Mouse (Mus musculus) left cerebral cortex, adult 11 months (tissue): ENCODE measurements around the gene Lsm14a.
"Not testable (repeated sequence)": the region's sequence is repeated elsewhere in the genome, so short reads cannot be mapped to it uniquely, and the experiment has no call there.

Experiments
- DNase-seq: peaks from one replicate; pipeline ENCODE4 v3.0.0; 2022; ENCODE audit warnings: low spot score

Gene Lsm14a

DNA sequence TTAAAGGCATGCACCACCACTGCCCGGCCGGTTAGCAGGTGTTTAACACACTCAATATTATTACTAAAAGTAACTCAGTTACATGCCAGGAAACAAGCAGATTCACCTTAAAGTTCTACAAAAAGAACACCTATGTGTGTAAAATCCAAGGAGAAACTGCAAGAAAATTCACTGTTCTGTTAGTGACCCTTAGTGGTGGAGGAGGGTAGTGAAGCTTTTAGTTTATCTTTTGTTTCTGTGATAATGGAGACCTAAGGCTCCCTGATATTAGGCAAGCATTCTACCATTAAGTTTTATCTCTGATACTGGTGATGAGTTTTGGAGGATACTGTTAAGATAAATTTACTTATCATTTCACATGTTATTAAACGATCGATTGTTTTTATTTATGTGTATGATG, 37.5 kb downstream of the Lsm14a start:
- no peak for DNase-seq

GRCm38 (mm10) chr7:34351997-34352396, 41.1 kb downstream of the Lsm14a start:
- DNase-seq, result no peak

DNA sequence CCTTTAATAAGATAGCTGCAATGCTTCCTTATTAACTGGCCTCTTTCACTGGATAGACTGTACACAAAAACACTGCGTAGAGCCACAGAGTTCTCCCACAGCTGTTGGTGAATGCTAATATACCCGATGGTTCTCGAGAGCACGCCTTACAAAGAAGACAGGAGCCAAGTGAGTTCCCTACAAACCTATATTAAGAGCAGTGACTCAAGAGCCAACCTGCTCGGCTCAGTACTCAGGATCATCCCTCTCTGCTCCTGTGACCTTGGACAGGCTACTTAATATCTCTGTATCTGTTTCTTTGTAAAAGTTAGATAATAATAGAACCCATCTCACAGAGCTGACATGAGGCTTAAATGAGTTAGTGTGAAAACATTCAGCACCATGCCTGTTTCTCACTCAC, 42.9 kb downstream of the Lsm14a start:
- no peak for DNase-seq

GRCm38 (mm10) chr7:34348011-34348410, 45.1 kb downstream of the Lsm14a start:
- no peak for DNase-seq

DNA sequence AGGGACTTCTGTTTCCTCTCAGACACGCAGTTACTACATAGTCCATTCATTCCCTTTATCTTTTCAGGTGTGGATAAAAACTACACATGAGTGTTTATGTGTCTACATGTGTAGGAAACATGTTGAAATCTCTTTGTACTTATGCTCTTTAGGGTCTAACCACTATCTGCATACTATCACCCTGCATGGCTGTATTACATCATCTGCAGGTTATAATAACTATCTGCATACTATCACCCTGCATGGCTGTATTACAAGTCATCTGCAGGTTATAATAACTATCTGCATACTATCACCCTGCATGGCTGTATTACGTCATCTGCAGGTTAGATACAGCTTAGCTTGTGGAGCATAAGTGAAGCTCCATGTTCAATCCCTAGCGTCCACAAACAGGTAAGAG, 46.1 kb downstream of the Lsm14a start:
- DNase-seq, result no peak

DNA sequence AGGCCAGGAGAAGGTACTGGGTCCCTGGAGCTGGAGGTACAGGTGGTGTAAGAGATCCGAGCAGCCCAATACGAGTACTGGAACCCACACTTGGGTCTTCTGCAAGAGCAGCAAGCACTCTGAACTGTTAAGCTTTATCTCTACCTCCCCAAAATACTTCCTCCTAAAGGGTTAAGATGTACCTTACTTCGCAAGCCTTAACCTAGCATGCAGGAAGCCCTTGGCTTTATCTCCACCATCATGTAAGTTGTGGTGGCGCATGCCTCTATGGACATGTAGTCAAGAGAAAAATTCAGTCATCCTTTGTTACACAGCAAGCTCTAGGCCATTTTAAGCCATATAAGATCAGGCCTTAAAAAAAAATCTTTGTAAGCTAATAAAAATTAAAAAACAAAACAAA, 46.6 kb downstream of the Lsm14a start:
- DNase-seq, result no peak

- no peak for DNase-seq
Measured at GRCm38 (mm10) chr7:34342040-34342793, 50.9 kb downstream of the Lsm14a start.

DNA sequence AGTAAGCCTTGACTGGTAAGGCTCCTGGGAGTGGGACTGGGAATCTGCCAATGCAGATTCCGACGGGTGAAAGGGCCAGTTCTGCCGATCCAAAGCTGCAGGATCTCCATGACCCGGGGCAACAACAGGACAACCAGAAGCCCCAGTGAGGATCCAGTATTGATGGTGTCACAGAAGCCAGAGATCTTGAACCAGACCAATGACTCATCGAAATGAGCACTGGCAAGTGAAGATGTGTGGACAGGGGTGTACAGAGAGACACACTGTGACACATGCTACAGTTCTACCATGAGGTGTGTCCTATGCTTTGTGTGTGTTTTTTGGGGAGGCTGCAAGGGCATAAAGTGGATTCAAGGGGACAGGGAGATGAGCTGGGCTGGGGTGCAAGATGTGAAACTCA, 52.3 kb downstream of the Lsm14a start:
- no peak for DNase-seq

DNA sequence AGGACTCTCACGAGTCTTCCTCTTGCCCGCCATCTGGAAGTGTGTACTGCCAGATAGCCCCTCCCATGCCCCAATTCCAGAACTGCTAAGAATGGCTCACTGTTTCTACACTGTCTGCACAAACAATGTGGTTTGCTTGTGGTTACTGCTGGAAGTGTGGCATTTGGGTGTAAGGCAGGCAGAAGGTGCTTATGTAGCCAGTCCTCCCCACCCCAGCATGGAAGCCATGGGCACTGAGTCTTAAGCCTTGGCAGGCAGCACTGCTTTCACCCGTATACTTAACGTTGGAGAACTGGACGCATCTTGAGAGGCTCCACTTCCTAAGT, 54.0 kb downstream of the Lsm14a start:
- no peak for DNase-seq

DNA sequence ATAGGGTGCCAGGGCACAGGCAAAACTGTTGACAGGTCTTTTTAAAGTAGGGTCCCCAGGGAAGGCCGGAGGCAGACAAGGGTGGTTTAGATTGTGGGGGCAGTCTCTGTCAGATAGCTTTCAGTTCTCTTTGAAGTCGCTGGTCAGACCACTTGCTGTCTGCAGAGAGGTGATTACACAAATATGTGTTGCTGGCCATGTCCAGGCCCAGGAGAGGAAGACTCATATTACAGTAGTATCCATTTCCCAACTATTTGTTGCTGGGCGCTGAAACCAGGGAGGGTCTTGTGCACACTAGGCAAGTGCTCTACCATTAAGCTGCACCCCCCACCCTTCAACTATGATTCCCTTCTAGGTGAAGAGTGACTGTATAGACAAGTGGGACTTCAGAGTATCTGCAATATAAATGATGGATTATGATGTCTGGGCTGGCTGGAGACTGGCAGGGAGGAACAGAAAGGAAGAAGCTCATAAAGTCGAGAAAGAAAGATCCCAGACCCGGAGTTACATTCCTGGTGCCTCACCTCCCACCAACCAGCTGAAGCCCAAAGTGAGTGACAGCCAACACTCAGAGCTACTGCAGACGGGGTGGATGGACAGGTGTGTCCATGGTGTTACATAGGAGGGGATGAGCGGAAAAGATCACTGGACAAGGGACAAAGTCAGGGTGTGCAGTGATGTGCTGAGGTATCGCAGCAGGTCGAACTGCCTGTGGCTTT, 54.5 kb downstream of the Lsm14a start:
- no peak for DNase-seq

GRCm38 (mm10) chr7:34337268-34337667, 55.8 kb downstream of the Lsm14a start:
- DNase-seq, result no peak

DNA sequence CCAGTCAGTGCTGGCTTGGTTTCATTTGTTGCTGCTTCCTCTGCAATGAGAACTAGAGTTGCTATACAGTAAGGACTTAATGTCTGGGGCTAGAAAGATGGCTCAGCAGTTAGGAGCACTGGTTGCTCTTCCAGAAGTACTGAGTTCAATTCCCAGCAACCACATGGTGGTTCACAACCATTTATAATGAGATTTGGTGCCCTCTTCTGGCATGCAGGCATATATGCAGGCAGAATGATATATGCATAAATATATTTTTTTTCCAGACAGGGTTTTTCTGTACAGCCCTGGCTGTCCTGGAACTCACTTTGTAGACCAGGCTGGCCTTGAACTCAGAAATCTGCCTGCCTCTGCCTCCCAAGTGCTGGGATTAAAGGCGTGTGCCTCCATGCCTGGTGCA, 56.6 kb downstream of the Lsm14a start:
- not testable (repeated sequence) for DNase-seq

DNA sequence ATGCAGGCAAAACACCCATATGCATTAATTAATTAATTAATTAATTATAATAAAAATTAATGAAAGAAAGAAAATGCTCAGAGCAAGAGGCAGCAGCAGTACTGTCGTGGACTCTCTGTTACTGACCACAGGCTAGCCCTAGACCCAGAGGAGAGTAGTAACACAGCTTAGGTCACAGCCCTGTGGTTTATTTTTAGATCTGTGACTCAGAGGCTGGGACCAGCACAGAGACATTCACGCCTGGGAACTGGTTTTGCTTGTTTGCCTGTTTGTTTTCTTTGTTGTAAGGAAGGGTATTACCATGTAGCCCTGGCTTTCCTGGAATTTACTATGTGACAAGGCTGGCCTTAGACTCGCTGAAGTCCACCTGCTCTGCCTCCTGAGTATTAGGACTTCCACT, 65.6 kb downstream of the Lsm14a start:
- DNase-seq, result no peak

DNA sequence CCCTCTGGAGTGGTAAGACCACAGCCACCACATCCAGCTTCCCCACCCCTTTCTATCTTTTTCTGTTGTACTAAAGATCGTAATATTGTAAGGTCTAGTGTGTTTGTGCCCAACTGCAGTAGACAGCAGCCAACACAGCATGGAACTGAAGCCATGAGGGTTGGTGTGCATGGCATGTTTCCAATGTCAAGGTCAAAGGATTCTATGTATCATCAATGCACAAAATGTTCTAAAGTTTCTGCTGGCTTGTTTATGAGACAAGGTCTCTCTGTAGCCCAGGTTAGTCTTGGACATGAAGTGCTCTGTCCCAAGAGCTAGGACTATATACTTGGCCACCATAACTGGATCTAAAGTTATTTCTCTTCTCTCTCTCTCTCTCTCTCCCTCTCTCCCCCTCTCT, 68.3 kb downstream of the Lsm14a start:
- no peak for DNase-seq

- no peak for DNase-seq
Measured at GRCm38 (mm10) chr7:34324005-34324404, 69.1 kb downstream of the Lsm14a start.

GRCm38 (mm10) chr7:34323351-34323750, 69.8 kb downstream of the Lsm14a start:
- DNase-seq, result no peak

GRCm38 (mm10) chr7:34321958-34322357, 71.2 kb downstream of the Lsm14a start:
- DNase-seq, result no peak

DNA sequence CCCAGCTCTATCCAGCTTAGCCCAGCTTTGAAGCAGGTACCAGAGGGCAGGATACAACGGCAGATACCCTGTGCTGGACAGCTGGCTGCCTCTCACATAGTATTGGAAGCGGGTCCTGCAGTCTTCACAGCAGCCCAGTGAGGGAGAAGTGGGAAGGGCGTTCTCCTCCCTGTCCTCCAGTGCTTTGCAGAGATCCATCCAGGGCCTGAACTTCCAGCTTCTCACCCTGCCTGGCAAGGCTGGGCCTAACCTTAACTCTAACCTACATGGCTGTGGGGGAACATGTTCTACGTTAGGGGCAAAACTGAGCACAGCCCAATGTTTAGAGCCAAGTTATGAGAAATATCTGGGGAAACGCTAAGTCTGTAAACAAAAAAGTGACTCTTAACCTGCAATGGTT, 72.0 kb downstream of the Lsm14a start:
- no peak for DNase-seq

DNA sequence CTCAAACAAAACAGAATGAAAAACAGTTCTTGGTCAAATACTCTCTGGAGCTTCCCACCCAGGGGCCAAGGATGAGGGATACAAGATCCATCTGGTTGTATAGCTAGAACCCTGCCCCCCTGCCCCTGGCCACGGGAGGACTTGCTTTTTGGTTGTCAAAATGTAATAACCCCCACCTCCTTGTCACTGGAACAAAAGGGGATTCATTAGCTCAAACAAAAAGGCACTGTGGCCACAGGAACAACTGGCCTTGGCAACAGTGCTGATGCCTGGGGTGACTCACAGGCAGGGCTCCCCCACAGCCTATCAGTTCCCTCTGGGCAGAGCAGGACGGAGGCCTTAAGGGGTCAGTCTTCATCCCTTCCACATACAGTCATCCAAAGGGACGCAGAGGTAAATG, 73.2 kb downstream of the Lsm14a start:
- peak; percentile 62 for DNase-seq

- DNase-seq, result no peak
Measured at GRCm38 (mm10) chr7:34319123-34319522, 74.0 kb downstream of the Lsm14a start.

GRCm38 (mm10) chr7:34317901-34318476, 75.1 kb downstream of the Lsm14a start:
- no peak for DNase-seq

GRCm38 (mm10) chr7:34313443-34313875, 79.7 kb downstream of the Lsm14a start, which contains the start of gene 4931406P16Rik:
TSS of gene 4931406P16Rik (minus strand) at chr7:34313551.
- DNase-seq, result peak; percentile 63

DNA sequence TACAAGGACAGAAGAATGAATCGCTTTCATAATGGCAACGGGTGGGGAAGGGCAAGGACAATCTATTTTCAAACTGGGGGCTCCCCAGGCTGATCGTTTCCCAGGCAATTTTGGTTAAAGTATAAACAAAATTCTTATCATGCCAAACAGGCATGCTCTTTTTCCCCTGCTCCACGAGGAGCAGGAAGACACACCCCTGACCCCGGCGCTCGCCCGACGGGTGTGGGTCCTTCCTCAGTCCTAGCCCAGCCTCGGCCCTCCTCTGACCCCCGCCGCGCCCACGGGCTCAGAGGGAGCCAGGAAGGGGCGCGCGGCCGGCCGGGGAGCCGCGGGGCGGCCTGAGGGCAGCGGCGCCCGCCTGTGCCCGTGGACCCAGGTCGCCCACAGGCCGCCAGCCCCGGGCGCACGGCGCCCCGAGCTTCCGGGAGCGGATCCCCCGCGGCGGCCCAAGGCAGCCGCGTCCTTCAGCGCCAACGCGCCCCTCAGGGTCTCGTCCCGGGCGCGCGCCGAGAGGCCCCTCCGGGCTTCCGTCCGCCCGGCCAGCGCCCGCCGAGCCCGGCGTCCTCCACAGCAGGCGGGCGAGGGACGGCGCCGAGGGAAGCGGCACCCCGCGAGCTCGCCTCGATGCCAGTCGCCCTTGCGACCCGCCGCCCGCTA, 80.2 kb downstream of the Lsm14a start:
- no peak for DNase-seq
